Mouse (Mus musculus) liver, embryonic 14.5 days (tissue): ENCODE data around the gene Gapvd1.

Source experiments
- CTCF ChIP-seq: IDR thresholded peaks from 2 replicates; pipeline ENCODE4 v1.5.1; 2016; ENCODE audit warnings: antibody characterized with exemption, low read depth, control low read depth
- EP300 ChIP-seq: IDR thresholded peaks from 2 replicates; pipeline ENCODE4 v1.6.1; 2016; ENCODE audit warnings: antibody characterized with exemption, low read depth

DNA sequence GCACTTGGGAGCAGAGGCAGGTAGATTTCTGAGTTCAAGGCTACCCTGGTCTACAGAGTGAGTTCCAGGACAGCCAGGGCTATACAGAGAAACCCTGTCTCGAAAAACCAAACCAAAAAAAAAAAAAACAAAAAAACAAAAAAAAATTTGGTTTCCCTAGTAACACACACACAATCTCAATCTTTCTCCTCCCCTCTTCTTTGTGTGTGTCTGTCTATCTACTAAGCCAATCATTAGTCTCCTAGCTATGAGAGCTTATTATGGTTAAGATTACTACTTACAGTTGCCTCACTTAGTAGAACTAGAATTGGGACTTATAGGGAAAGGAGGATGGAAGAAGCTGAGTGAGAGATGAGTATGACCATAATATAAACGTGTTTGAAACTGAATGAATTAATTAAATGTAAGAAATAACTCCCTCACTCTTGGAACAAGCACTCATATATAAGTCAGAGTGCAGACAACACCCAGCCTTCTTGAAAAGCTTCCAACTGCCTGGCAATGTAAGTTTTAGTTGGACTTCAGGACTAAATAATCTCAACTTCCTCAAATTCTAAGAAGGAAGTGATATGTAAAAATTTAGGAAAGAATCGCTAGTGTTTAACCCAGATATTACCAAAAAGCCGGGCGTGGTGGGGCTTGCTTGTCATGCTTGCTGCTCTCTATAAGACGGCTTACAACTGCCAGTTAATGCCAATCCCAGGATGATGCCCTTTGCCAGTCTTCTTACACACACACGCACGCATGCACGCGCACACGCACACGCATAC, 13.5 kb downstream of the Gapvd1 start:
- TF ChIP-seq CTCF (no peak), EP300 (no peak)
